Mouse (Mus musculus): Measurements from ENCODE around the gene Tgfbr1. TPM values are rescaled to one million over a fixed set of nuclear protein-coding genes. Genes with fewer than 3 reads are reported as not detected.

Gene Tgfbr1
- polyA plus RNA-seq, 1 experiment from 2014 or later, result 45.0 TPM

GRCm38 (mm10) chr4:47315458-47315857, 37.6 kb upstream of the Tgfbr1 start:
- Histone ChIP-seq H3K27me3 (ENCODE audit: control insufficient read depth, insufficient read depth, low read length) (no peaks in the 10 kb centered on the region), H3K4me2 (replicated peaks; ENCODE audit: low read depth, low read length) (no peak overlapping the region), H3K36me3 (ENCODE audit: control insufficient read depth, insufficient read depth, low read length) (no peaks in the 10 kb centered on the region), H3K9ac (replicated peaks; ENCODE audit: low read depth, low read length) (no peak overlapping the region), H3K4me1 (ENCODE audit: control insufficient read depth, insufficient read depth, low read length) (no peaks in the 10 kb centered on the region), H3K9me3 (ENCODE audit: control insufficient read depth, low read depth, low read length) (no peaks in the 10 kb centered on the region), H3K4me3 (ENCODE audit: low read depth, low read length) (no peak overlapping the region), H3K27ac (ENCODE audit: low read length) (no peak overlapping the region)
- no peak for ATAC-seq (ENCODE audit: insufficient number of reproducible peaks, insufficient read depth, low FRiP score, low read depth)
- WGBS, result 69% methylated on average over 2 of the region's 2 CpGs

DNA sequence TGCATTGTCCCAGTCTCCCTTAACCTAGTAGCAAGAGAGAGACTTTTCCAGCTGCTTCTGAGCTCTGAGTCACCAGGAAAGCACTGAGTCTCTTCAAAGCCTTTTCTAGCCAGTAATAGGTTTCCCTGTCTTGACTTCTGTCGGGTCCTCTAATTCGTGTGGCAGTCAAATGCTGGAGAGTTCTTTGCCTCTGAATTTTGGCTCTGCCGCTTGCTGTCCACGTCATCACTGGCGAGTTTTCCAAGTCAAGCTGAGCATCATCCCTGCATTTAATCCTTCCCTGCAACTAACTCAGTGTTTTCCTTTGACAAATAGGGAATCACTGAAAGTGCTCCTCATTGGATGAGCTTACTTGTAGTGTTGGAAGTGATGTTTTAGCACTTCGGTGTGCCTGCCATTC, 36.6 kb upstream of the Tgfbr1 start:
- Histone ChIP-seq H3K27ac (ENCODE audit: low read length) (no peak overlapping the region), H3K4me3 (ENCODE audit: low read depth, low read length) (no peak overlapping the region), H3K36me3 (ENCODE audit: control insufficient read depth, insufficient read depth, low read length) (no peaks in the 10 kb centered on the region), H3K4me2 (replicated peaks; ENCODE audit: low read depth, low read length) (no peak overlapping the region), H3K4me1 (ENCODE audit: control insufficient read depth, insufficient read depth, low read length) (no peaks in the 10 kb centered on the region), H3K27me3 (ENCODE audit: control insufficient read depth, insufficient read depth, low read length) (no peaks in the 10 kb centered on the region), H3K9me3 (ENCODE audit: control insufficient read depth, low read depth, low read length) (no peaks in the 10 kb centered on the region), H3K9ac (replicated peaks; ENCODE audit: low read depth, low read length) (no peak overlapping the region)
- ATAC-seq (ENCODE audit: insufficient number of reproducible peaks, insufficient read depth, low FRiP score, low read depth), result no peak
- 67% methylated on average over 6 of the region's 6 CpGs for WGBS

DNA sequence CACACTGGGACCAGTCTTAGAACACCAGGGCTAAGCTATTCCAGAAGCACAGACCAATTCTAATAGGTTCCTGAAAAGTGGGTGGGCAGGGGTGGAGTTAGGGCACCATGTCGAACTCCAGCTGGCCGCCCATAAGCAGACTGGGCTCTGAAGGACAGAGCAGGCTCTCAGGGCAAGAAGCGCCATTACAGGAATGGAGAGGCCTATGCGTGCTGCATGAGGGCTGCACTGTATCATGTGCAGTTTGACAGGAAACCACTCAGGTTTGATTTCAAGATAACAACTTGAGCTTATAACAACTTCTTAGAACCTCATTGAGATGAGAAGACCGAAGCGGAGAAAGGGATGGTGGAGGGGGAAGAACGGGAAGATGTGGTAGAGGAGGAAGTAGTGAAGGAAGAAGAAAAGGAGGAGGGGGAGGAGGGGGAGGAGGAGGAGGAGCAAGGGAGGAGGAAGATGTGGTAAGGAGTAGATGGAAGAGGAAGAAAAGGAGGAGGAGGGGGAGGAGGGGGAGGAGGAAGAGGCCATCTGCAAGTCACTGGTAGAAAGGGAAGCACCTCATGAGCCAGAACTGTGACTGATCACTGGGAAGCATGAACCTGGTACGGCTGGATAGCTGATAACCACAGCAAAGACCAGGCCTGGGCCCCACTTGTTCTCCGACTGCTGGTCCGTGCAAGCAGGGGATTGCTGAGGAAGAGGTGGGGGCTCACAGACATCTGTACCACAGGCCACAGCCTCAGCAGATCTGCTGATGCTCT, 33.3 kb upstream of the Tgfbr1 start:
- no peaks in the 10 kb centered on the region for H3K9me3 ChIP-seq (ENCODE audit: control insufficient read depth, low read depth, low read length)
- H3K9ac ChIP-seq (replicated peaks; ENCODE audit: low read depth, low read length), result no peak overlapping the region
- no peak for ATAC-seq (ENCODE audit: insufficient number of reproducible peaks, insufficient read depth, low FRiP score, low read depth)
- H3K4me1 ChIP-seq (ENCODE audit: control insufficient read depth, insufficient read depth, low read length), result no peaks in the 10 kb centered on the region
- 59% methylated on average over 10 of the region's 10 CpGs for WGBS
- no peaks in the 10 kb centered on the region for H3K27me3 ChIP-seq (ENCODE audit: control insufficient read depth, insufficient read depth, low read length)
- H3K27ac ChIP-seq (ENCODE audit: low read length), result no peak overlapping the region
- no peak overlapping the region for H3K4me2 ChIP-seq (replicated peaks; ENCODE audit: low read depth, low read length)
- no peaks in the 10 kb centered on the region for H3K36me3 ChIP-seq (ENCODE audit: control insufficient read depth, insufficient read depth, low read length)
- no peak overlapping the region for H3K4me3 ChIP-seq (ENCODE audit: low read depth, low read length)

DNA sequence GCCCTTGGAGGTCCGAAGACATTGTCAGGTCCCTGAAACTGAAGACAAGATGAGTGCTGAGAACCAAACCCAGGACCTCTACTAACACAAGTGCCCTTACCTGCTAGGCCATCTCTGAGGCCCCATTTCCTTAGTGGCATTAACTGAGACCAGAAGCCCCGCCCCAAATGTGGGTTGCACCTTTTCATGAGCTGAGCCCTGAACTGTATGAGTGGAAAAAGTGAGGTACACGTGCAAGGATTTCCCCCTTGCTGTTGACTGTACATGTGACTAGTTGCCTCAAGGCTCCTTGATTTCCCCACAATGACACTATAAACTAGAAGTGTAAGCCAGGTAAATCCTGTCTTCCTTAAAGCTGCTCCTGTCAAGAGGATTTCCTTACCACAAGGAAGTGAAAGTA, 30.7 kb upstream of the Tgfbr1 start:
- Histone ChIP-seq H3K9me3 (ENCODE audit: control insufficient read depth, low read depth, low read length) (no peaks in the 10 kb centered on the region), H3K27ac (ENCODE audit: low read length) (no peak overlapping the region), H3K9ac (replicated peaks; ENCODE audit: low read depth, low read length) (no peak overlapping the region), H3K4me1 (ENCODE audit: control insufficient read depth, insufficient read depth, low read length) (no peaks in the 10 kb centered on the region), H3K4me2 (replicated peaks; ENCODE audit: low read depth, low read length) (no peak overlapping the region), H3K36me3 (ENCODE audit: control insufficient read depth, insufficient read depth, low read length) (no peaks in the 10 kb centered on the region), H3K27me3 (ENCODE audit: control insufficient read depth, insufficient read depth, low read length) (no peaks in the 10 kb centered on the region), H3K4me3 (ENCODE audit: low read depth, low read length) (no peak overlapping the region)
- 71% methylated on average over 3 of the region's 3 CpGs for WGBS
- ATAC-seq (ENCODE audit: insufficient number of reproducible peaks, insufficient read depth, low FRiP score, low read depth), result no peak

GRCm38 (mm10) chr4:47324206-47324605, 28.8 kb upstream of the Tgfbr1 start:
- Histone ChIP-seq H3K27ac (ENCODE audit: low read length) (no peak overlapping the region), H3K27me3 (ENCODE audit: control insufficient read depth, insufficient read depth, low read length) (no peaks in the 10 kb centered on the region), H3K9me3 (ENCODE audit: control insufficient read depth, low read depth, low read length) (no peaks in the 10 kb centered on the region), H3K9ac (replicated peaks; ENCODE audit: low read depth, low read length) (no peak overlapping the region), H3K4me2 (replicated peaks; ENCODE audit: low read depth, low read length) (no peak overlapping the region), H3K4me3 (ENCODE audit: low read depth, low read length) (no peak overlapping the region), H3K36me3 (ENCODE audit: control insufficient read depth, insufficient read depth, low read length) (no peaks in the 10 kb centered on the region), H3K4me1 (ENCODE audit: control insufficient read depth, insufficient read depth, low read length) (no peaks in the 10 kb centered on the region)
- 69% methylated on average over 1 of the region's 1 CpGs for WGBS
- ATAC-seq (ENCODE audit: insufficient number of reproducible peaks, insufficient read depth, low FRiP score, low read depth), result no peak

DNA sequence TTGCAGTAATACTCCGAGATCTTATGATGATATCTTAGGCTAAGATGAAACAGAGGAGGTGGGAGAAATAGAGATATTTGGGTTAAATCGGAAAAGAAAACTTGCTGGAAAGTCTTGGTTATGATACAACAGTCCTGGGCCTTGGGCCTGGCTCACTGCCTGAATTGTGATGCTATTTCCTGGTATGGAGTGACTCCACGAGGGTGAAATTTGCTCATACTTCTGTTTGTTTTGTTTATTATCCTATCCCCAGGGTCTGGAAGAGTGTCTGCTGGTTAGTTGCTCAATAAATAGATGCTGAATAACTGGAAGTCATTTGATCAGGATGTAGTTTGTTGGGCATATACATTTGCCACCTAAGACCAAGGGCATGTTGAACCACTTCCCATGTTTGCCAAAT, 25.2 kb upstream of the Tgfbr1 start:
- Histone ChIP-seq H3K4me1 (ENCODE audit: control insufficient read depth, insufficient read depth, low read length) (no peaks in the 10 kb centered on the region), H3K36me3 (ENCODE audit: control insufficient read depth, insufficient read depth, low read length) (no peaks in the 10 kb centered on the region), H3K4me2 (replicated peaks; ENCODE audit: low read depth, low read length) (no peak overlapping the region), H3K9me3 (ENCODE audit: control insufficient read depth, low read depth, low read length) (no peaks in the 10 kb centered on the region), H3K4me3 (ENCODE audit: low read depth, low read length) (no peak overlapping the region), H3K27ac (ENCODE audit: low read length) (no peak overlapping the region), H3K27me3 (ENCODE audit: control insufficient read depth, insufficient read depth, low read length) (no peaks in the 10 kb centered on the region), H3K9ac (replicated peaks; ENCODE audit: low read depth, low read length) (no peak overlapping the region)
- 75% methylated on average over 3 of the region's 3 CpGs for WGBS
- no peak for ATAC-seq (ENCODE audit: insufficient number of reproducible peaks, insufficient read depth, low FRiP score, low read depth)

GRCm38 (mm10) chr4:47329285-47329684, 23.7 kb upstream of the Tgfbr1 start:
- WGBS, result 12% methylated on average over 1 of the region's 1 CpGs
- H3K36me3 ChIP-seq (ENCODE audit: control insufficient read depth, insufficient read depth, low read length), result no peaks in the 10 kb centered on the region
- H3K27me3 ChIP-seq (ENCODE audit: control insufficient read depth, insufficient read depth, low read length), result no peaks in the 10 kb centered on the region
- H3K9ac ChIP-seq (replicated peaks; ENCODE audit: low read depth, low read length), result no peak overlapping the region
- H3K4me2 ChIP-seq (replicated peaks; ENCODE audit: low read depth, low read length), result no peak overlapping the region
- no peak overlapping the region for H3K4me3 ChIP-seq (ENCODE audit: low read depth, low read length)
- no peaks in the 10 kb centered on the region for H3K4me1 ChIP-seq (ENCODE audit: control insufficient read depth, insufficient read depth, low read length)
- no peaks in the 10 kb centered on the region for H3K9me3 ChIP-seq (ENCODE audit: control insufficient read depth, low read depth, low read length)
- ATAC-seq (ENCODE audit: insufficient number of reproducible peaks, insufficient read depth, low FRiP score, low read depth), result no peak
- no peak overlapping the region for H3K27ac ChIP-seq (ENCODE audit: low read length)

GRCm38 (mm10) chr4:47330378-47331052, 22.5 kb upstream of the Tgfbr1 start:
- Histone ChIP-seq H3K9me3 (ENCODE audit: control insufficient read depth, low read depth, low read length) (no peaks in the 10 kb centered on the region), H3K4me3 (ENCODE audit: low read depth, low read length) (no peak overlapping the region), H3K4me2 (replicated peaks; ENCODE audit: low read depth, low read length) (no peak overlapping the region), H3K27me3 (ENCODE audit: control insufficient read depth, insufficient read depth, low read length) (no peaks in the 10 kb centered on the region), H3K36me3 (ENCODE audit: control insufficient read depth, insufficient read depth, low read length) (no peaks in the 10 kb centered on the region), H3K27ac (ENCODE audit: low read length) (no peak overlapping the region), H3K9ac (replicated peaks; ENCODE audit: low read depth, low read length) (no peak overlapping the region), H3K4me1 (ENCODE audit: control insufficient read depth, insufficient read depth, low read length) (no peaks in the 10 kb centered on the region)
- ATAC-seq (ENCODE audit: insufficient number of reproducible peaks, insufficient read depth, low FRiP score, low read depth), result no peak
- WGBS, result 93% methylated on average over 13 of the region's 13 CpGs
